Mouse (Mus musculus) liver, embryonic 15.5 days (tissue): ENCODE measurements around the gene Rnf146. TPM values are rescaled to one million over a fixed set of nuclear protein-coding genes. Genes with fewer than 3 reads are reported as not detected.

Experiments used
- ATAC-seq: fragments of 200-750 bp; cut with Nextera tagmentation; 2 replicates; pipeline ENCODE4 v1.8.0; 2017; ENCODE audit warnings: moderate number of reproducible peaks, mild to moderate bottlenecking, moderate library complexity; ENCODE audit not compliant: insufficient read depth
- H3K27ac ChIP-seq: fragments of 300-500 bp; sonication (generic); replicated peaks from 2 replicates; pipeline ENCODE4 v1.5.1; 2015; ENCODE audit warnings: mild to moderate bottlenecking, inconsistent platforms
- H3K27me3 ChIP-seq: fragments of 300-500 bp; sonication (generic); 2 replicates; pipeline ENCODE4 v1.6.1; 2015; ENCODE audit warnings: mild to moderate bottlenecking, inconsistent platforms
- H3K36me3 ChIP-seq: fragments of 300-500 bp; sonication (generic); replicated peaks from 2 replicates; pipeline ENCODE4 v1.6.1; 2015; ENCODE audit warnings: moderate library complexity, mild to moderate bottlenecking, inconsistent platforms
- H3K4me1 ChIP-seq: fragments of 300-500 bp; sonication (generic); replicated peaks from 2 replicates; pipeline ENCODE4 v1.6.1; 2015; ENCODE audit warnings: inconsistent platforms
- H3K4me2 ChIP-seq: fragments of 300-500 bp; sonication (generic); 2 replicates; pipeline ENCODE4 v1.6.1; 2015; ENCODE audit warnings: moderate library complexity, mild to moderate bottlenecking, inconsistent platforms
- H3K4me3 ChIP-seq: fragments of 300-500 bp; sonication (generic); replicated peaks from 2 replicates; pipeline ENCODE4 v1.5.1; 2015; ENCODE audit warnings: mild to moderate bottlenecking, inconsistent platforms
- H3K9ac ChIP-seq: fragments of 300-500 bp; sonication (generic); 2 replicates; pipeline ENCODE4 v1.6.1; 2015; ENCODE audit warnings: moderate library complexity, mild to moderate bottlenecking, inconsistent platforms
- H3K9me3 ChIP-seq: fragments of 300-500 bp; sonication (generic); replicated peaks from 2 replicates; pipeline ENCODE4 v1.6.1; 2016; ENCODE audit warnings: inconsistent platforms
- WGBS: fragments of 180-500 bp; shearing (Covaris S2); methylation state at CpG from one replicate; pipeline ENCODE4 v1.1.7; 2015; ENCODE audit warnings: mixed read lengths; ENCODE audit not compliant: insufficient replicate concordance; 5-methylcytosine and 5-hydroxymethylcytosine counted together
- polyA plus RNA-seq: library from polyadenylated mRNA; unstranded; fragments of >200 nt; fragmentation: Nextera tagmentation; extraction: Ambion mirVana; gene quantifications from 2 replicates; pipeline ENCODE4 v1.2.1, GENCODE M21; 2015

The Rnf146 gene
- polyA plus RNA-seq, 1 experiment from 2014 or later: 15.1 TPM

GRCm38 (mm10) chr10:29344232-29344631 is 18.0 kb downstream of the Rnf146 start:
- no peak overlapping the region for H3K4me3 ChIP-seq
- no peak overlapping the region for H3K4me2 ChIP-seq
- H3K9ac ChIP-seq: no peak overlapping the region
- H3K27ac ChIP-seq: no peak overlapping the region
- no peaks in the 10 kb centered on the region for H3K9me3 ChIP-seq
- no peaks in the 10 kb centered on the region for H3K4me1 ChIP-seq
- 81% methylated on average over 4 of the region's 4 CpGs for WGBS
- no peak for ATAC-seq
- H3K27me3 ChIP-seq: no peaks in the 10 kb centered on the region
- H3K36me3 ChIP-seq: peaks cover 37% of the 10 kb centered on the region

GRCm38 (mm10) chr10:29338355-29339056 is 23.7 kb downstream of the Rnf146 start:
- no peaks in the 10 kb centered on the region for H3K9me3 ChIP-seq
- no peaks in the 10 kb centered on the region for H3K4me1 ChIP-seq
- no peak overlapping the region for H3K27ac ChIP-seq
- no peaks in the 10 kb centered on the region for H3K27me3 ChIP-seq
- 47% methylated on average over 4 of the region's 4 CpGs for WGBS
- no peaks in the 10 kb centered on the region; the same call in 1 of the 2 replicates for H3K36me3 ChIP-seq
- no peak overlapping the region for H3K4me2 ChIP-seq
- no peak overlapping the region for H3K4me3 ChIP-seq
- no peak overlapping the region for H3K9ac ChIP-seq
- no peak for ATAC-seq

GRCm38 (mm10) chr10:29333836-29334235 is 28.4 kb downstream of the Rnf146 start:
- H3K4me3 ChIP-seq: no peak overlapping the region
- 73% methylated on average over 4 of the region's 4 CpGs for WGBS
- no peak for ATAC-seq

DNA sequence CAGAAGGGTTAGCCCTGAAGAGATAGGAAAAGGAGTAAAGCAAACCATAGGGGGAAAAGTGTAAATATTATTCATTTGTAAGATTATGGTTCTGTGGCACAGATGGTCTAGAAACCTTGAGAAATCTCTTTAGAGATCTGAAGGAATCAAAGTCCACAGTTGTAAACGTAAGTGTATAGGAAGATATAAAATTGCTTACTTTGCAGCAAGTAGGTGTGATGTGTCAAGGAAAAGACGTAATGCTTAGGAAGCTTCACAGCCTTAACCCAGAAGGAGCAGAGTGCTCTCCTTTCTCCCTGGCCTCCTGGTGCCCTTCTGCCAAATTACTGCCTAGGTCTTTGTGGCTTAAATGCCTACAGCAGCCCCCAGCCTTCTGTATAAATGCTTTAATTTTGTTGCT is 37.4 kb downstream of the Rnf146 start:
- no peak for ATAC-seq
- no peak overlapping the region for H3K4me3 ChIP-seq
- H3K27ac ChIP-seq: no peak overlapping the region
- H3K4me2 ChIP-seq: no peak overlapping the region
- H3K9ac ChIP-seq: no peak overlapping the region
- no peaks in the 10 kb centered on the region for H3K4me1 ChIP-seq
- no peaks in the 10 kb centered on the region for H3K9me3 ChIP-seq
- H3K36me3 ChIP-seq: no peaks in the 10 kb centered on the region
- H3K27me3 ChIP-seq: no peaks in the 10 kb centered on the region
- WGBS: 68% methylated on average over 2 of the region's 2 CpGs

More at GRCm38 (mm10) chr10:29333836-29334235, 28.4 kb downstream of the Rnf146 start:
- no peaks in the 10 kb centered on the region for H3K9me3 ChIP-seq
- H3K27ac ChIP-seq: no peak overlapping the region
- H3K4me2 ChIP-seq: no peak overlapping the region
- H3K4me1 ChIP-seq: no peaks in the 10 kb centered on the region
- H3K9ac ChIP-seq: no peak overlapping the region
- no peaks in the 10 kb centered on the region; the same call in 1 of the 2 replicates for H3K36me3 ChIP-seq
- no peaks in the 10 kb centered on the region for H3K27me3 ChIP-seq

DNA sequence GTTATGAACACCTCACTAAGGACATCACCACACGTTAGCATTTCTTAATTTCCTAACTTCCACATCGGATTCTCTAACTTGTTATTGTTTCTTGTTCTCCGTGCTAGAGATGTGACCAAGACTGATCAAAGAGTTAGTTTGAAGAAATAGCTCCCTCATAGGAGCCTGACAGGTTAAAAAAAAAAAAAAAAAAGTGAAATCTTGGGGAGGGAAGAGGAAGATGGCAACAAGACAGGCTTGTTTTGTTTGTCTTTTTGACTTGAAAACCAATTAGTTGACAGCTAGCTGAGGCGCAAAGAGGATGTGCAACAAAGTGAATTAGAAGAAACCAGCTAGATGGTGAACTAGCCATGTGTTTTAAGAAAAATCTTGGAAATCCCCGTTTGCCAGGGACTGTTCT is 48.3 kb downstream of the Rnf146 start:
- H3K27ac ChIP-seq: peak overlapping the region; percentile 93; the same call in 1 of the 2 replicates
- 17% methylated on average over 5 of the region's 5 CpGs for WGBS
- H3K4me3 ChIP-seq: peak overlapping the region; percentile 89
- peak overlapping the region; percentile 78 for H3K4me2 ChIP-seq
- peak overlapping the region; percentile 75; the same call in 1 of the 2 replicates for H3K9ac ChIP-seq
- H3K9me3 ChIP-seq: no peaks in the 10 kb centered on the region
- no peak for ATAC-seq
- H3K36me3 ChIP-seq: peaks cover 5% of the 10 kb centered on the region; the same call in 1 of the 2 replicates
- no peaks in the 10 kb centered on the region for H3K27me3 ChIP-seq
- H3K4me1 ChIP-seq: peaks cover 18% of the 10 kb centered on the region

DNA sequence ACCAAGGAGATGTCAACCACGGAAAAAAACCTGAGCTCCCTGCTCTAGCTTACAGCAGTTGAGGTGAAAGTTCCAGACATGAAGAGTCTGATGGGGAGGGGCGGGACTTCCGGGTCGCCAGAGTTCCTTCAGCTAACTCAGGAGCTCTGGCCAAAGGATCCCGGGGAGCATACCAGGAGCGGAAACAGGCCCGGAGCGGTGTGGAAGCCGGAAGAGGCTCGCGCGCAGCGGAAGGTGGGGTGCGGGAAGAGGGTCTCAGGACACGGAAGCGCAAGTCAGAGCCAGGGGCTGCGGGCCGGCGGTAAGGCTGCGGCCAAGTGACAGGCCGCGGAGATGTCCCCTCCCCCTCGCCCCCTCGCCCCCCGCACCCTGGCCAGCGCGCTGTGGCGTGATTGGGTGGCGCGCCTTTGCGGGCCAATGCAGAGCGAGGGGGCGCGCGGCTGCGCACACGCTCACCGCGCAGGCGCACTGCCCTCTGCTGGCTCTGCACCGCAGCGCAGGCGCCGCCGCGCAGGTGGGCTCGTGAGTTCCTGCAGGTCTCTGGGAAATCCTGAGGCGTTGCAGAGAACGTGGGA is 49.1 kb downstream of the Rnf146 start, which contains the start of gene Echdc1:
Echdc1 (plus strand) TSS at position 103 of the 575 bp plus-strand sequence.
- H3K9me3 ChIP-seq: no peaks in the 10 kb centered on the region
- H3K27me3 ChIP-seq: no peaks in the 10 kb centered on the region
- peak within 1 kb of the TSS; percentile 89 for H3K4me3 ChIP-seq
- H3K9ac ChIP-seq: peak within 1 kb of the TSS; percentile 75
- peak; percentile 98 for ATAC-seq
- WGBS: under 1% methylated on average over 42 of the region's 49 CpGs
- H3K27ac ChIP-seq: peak within 1 kb of the TSS; percentile 93
- no peaks in the 10 kb centered on the region for H3K36me3 ChIP-seq
- H3K4me1 ChIP-seq: peaks cover 18% of the 10 kb centered on the region
- H3K4me2 ChIP-seq: peak within 1 kb of the TSS; percentile 78

GRCm38 (mm10) chr10:29311480-29312219 is 50.6 kb downstream of the Rnf146 start:
- WGBS: 60% methylated on average over 4 of the region's 4 CpGs
- peaks cover 18% of the 10 kb centered on the region for H3K4me1 ChIP-seq
- H3K27me3 ChIP-seq: no peaks in the 10 kb centered on the region
- no peak overlapping the region for H3K9ac ChIP-seq
- peak overlapping the region; percentile 78 for H3K4me2 ChIP-seq
- peak overlapping the region; percentile 89; the same call in 1 of the 2 replicates for H3K4me3 ChIP-seq
- no peaks in the 10 kb centered on the region for H3K36me3 ChIP-seq
- no peaks in the 10 kb centered on the region for H3K9me3 ChIP-seq
- H3K27ac ChIP-seq: no peak overlapping the region
- no peak for ATAC-seq

DNA sequence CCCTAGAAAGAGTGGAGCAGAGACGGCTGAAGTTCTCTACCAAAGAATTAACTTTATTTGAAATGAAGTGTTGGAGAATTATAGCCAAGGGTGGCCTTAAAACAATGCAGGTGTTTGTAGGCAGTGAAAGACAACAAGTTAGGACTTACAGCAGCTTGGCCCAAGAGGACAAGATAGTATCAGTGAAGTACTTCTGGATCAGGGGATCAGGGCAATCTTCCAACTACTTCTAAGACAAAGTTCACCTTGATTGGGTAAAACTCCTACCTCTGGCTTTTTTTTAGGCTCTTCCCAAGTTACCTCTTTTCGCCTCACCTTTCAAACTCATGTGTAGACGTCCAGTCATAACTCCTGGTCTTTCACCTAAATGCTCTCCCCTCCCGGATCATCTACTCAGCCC is 60.0 kb downstream of the Rnf146 start:
- Histone ChIP-seq H3K4me2 (no peak overlapping the region), H3K27me3 (no peaks in the 10 kb centered on the region), H3K36me3 (no peaks in the 10 kb centered on the region), H3K9me3 (no peaks in the 10 kb centered on the region), H3K27ac (no peak overlapping the region), H3K9ac (no peak overlapping the region), H3K4me1 (no peaks in the 10 kb centered on the region), H3K4me3 (no peak overlapping the region)
- no peak for ATAC-seq
- WGBS: 69% methylated on average over 4 of the region's 4 CpGs

Other genes starting within 250 kb of the Rnf146 start
- 0.08 and 0.10 TPM in 2 replicates for gene Soga3, start 218.6 kb downstream of the Rnf146 start, polyA plus RNA-seq
- gene Gm49353, start 163.5 kb downstream of the Rnf146 start, polyA plus RNA-seq: not detected in 2 replicates
- gene 9330159F19Rik, start 150.8 kb downstream of the Rnf146 start, polyA plus RNA-seq: 0.05 TPM in 1 of 2 replicates, not detected in the other
- gene Echdc1, start 49.3 kb downstream of the Rnf146 start, polyA plus RNA-seq: 17.6 and 20.1 TPM in 2 replicates
- gene Rspo3, start 173.4 kb upstream of the Rnf146 start, polyA plus RNA-seq: 1.6 and 1.8 TPM in 2 replicates